Mouse (Mus musculus): ENCODE measurements at regions not wholly inside any gene's neighbourhood (a gene's known extent, or its start where the extent isn't known, plus 50 kb on each side); places are given as distances from the start of the nearest gene placed in this dataset.

DNA sequence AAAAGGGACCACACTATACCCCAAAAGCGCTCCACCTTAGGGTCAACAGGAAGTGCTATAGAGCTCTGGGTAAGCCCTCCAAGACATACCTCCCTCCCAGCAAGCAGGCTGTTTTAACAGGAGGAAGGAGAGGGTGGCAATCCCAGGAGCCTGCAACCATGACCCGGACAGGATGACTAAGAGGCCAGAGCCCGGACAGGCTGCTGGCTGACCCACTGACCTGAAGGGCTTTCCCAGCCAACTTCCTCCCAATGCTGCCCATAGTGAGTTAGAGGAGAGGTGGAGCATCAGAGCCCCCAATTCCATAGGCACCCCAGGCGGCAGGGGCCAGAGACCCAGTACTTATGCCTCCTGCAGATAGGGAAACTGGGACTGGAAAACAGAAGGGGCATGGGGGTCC lies 136.3 kb downstream of the Utp6 start:
- DNase-seq (ENCODE audit: low spot score): no peak

GRCm38 (mm10) chr11:79823631-79824310 lies 138.4 kb downstream of the Utp6 start:
- DNase-seq (ENCODE audit: low spot score): no peak

- no peak for DNase-seq (ENCODE audit: low spot score)
Observed at GRCm38 (mm10) chr11:79821986-79822385, 140.2 kb downstream of the Utp6 start.

DNA sequence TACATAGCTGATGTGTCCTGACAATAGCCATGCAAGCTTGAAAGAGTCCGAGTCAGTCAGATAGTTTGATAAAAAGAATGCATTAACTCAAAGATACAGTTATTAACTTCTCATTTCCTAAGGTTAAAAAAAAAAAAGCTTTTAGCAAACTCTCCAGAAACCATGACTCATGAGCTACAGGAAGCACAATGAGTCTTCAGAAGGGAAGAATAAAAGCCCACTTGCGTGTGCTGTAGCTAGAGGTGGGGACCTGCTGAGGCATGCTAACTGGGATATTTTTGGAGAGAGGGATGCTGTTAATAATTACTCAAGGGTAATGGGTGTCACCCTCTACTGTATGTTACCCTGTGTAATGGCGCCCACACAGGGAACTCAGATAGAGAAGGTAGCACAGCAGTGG lies 147.0 kb downstream of the Utp6 start:
- DNase-seq (ENCODE audit: low spot score): no peak

DNA sequence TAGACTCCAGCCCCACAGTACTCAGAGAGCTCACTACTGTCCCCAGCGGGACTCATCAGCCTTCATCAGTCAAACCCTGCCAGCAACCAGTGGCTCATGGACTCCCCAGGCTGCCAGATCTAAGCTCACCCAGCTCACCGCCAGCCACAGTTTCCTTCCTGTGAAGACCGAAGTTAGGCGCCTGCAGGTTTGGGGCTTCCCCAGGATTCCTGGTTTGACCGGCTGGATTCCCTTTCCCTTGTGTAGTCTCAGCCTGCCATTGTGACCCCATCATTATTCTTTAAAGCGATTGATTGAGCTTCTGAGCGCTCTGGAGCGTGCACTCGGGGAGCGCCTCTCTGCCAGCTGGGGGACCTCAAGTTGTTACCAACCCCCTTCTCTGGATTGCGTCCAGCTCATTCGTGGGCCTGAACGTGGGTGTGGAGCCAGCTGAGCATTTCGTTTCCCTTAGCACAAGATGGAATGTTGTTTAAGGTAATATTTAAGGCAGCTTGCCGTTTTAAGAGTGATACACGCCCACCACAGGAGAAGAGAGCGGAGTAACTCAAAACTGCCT lies 155.2 kb downstream of the Utp6 start:
- DNase-seq (ENCODE audit: low spot score): no peak

DNA sequence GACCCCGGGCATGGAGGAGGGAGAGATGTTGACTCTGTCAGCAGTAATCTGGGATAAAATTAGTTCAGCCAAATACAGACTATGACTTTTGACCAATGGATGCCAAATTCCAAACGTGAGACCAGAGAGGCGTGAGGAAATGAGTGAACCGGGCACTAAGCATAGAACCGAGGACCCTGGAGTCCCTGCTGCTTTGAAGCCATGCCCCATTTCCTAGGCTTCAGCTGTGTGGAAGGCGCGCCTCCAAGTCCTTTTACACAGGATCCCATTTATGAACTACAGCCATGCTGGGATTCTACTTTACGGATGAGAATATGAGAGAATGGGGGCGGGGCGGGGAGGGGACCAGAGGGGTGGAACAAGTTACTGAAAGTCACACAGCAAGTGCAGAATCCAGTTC lies 155.8 kb downstream of the Utp6 start:
- DNase-seq (ENCODE audit: low spot score): no peak

DNA sequence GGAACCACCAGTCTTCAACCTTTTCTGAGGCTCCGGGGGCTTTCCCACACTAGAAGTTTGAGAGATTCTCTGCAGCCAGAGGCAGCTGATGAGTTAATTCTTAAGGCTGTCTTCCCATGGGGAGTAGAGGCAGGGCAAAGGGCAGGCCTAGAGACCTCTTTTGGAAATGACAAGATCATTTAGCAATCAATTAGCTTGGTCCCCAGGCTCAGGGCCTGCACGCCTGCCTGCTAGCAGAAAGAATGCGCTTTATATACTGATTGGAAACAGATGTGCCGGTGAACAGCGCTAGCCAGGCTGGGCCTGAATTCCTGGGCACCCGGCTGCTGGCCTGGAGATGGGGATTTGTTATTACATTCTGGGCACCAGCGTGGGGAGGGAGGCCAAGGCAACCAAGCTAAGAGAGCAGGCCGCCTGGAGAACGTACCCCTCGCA lies 156.2 kb downstream of the Utp6 start:
- no peak for DNase-seq (ENCODE audit: low spot score)

- no peak for DNase-seq (ENCODE audit: low spot score)
Observed at GRCm38 (mm10) chr11:79803971-79804370, 158.2 kb downstream of the Utp6 start.

GRCm38 (mm10) chr11:79803006-79803405 lies 159.2 kb downstream of the Utp6 start:
- peak; percentile 39 for DNase-seq (ENCODE audit: low spot score)

DNA sequence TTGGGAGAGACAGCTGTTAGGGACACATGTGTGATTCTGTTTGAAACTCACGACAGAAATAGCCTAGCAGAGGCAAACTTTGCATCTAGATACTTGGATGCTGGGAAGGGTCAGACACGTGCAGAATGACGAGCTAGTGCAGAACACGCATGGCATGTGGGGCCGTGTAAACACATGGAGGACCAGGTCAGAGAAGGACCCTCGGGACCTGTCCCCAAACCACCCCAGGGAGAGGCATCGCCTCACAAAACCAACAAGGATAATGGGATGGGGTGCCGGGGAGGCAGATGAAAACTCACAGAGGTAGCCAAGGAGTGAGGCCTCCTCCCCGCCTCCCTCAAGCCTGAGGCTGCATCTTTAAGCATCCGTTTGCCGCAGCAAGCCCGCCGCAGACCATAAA lies 159.6 kb downstream of the Utp6 start:
- DNase-seq (ENCODE audit: low spot score): no peak

GRCm38 (mm10) chr11:79800256-79800655 lies 161.9 kb downstream of the Utp6 start:
- no peak for DNase-seq (ENCODE audit: low spot score)

GRCm38 (mm10) chr11:79788251-79788741 lies 173.9 kb downstream of the Utp6 start:
- no peak for DNase-seq (ENCODE audit: low spot score)

GRCm38 (mm10) chr11:79787766-79788165 lies 174.4 kb downstream of the Utp6 start:
- DNase-seq (ENCODE audit: low spot score): no peak

- DNase-seq (ENCODE audit: low spot score): no peak
Observed at GRCm38 (mm10) chr11:79784071-79784470, 178.1 kb downstream of the Utp6 start.

DNA sequence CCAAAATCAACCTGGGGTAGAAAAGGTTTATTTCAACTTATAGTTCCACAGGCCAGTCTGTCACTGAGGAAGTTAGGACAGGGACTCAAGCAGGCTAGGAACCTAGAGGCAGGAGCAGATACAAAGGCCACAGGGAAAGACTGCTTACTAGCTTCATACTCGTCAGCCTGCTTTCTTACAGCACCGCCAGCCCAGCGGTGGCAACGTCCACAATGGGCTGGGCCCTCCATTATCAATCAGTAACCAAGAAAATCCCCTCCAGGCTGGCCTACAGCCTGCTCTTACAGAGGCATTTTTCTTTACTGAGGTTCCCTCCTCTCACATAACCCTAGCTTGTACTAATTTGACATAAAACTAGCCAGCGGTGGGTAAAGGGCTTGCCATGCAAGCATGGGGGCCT lies 180.2 kb downstream of the Utp6 start:
- DNase-seq (ENCODE audit: low spot score): no peak

DNA sequence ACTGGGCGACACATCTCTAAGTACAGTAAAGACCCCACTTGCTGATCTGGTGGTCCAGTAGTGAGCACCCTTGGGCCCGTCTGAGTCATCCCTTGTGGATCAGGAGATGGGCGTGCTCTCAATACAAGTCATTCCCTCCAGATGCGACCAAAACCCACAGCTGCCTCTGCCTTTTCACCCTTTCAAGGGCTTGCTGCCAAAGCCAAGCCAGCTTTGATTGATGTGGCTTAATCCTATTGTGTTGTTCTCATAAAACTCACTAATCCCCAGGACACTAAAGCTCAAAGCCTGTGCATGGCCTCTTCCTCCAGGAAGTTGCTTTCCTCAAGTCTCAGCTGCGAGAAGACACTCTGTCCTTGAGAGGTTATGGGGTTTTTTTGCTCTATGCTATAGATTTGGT lies 182.4 kb downstream of the Utp6 start:
- no peak for DNase-seq (ENCODE audit: low spot score)

- peak; percentile 32 for DNase-seq (ENCODE audit: low spot score)
Observed at GRCm38 (mm10) chr11:79778522-79778921, 183.7 kb downstream of the Utp6 start.

- DNase-seq (ENCODE audit: low spot score): peak; percentile 64
Observed at GRCm38 (mm10) chr11:79777988-79778387, 184.2 kb downstream of the Utp6 start.

DNA sequence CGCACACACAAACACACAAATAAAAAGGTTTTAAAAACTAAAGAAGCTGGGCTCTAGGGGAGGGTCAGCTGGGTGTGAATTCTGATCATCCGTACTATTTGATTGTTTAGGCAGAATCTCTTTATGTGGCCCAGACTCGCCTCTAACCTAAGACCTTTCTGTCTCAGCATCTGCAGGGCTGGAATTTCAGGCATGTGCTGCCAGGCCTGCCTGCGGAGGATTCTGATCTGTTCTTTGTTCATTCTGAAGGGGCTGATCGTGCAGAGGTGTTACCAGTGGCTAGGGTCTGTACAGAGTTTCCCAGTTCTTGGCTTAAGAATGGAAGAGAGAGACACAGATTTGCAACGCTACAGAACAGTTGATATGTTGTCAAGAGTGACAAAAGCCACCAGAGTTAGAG lies 185.6 kb downstream of the Rab11fip4 start:
- DNase-seq (ENCODE audit: low spot score): no peak

DNA sequence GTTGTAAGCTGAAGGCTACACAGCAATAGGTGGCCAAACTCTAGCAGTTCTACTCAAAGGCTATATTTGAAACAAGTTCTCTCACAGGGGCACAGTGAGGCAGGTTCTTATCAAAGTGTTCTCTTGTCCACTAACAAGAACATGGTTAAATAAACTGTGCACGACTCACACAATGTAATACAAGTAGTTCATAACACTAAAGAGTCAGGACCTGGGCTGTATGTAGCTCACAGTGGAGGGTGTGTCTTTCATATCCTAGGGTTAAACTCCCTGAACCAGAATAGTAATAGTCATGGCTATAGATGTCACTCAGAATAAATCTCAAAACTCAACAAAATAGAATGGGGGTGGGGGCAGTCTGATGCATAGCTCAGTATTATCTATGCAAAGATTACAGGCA lies 182.7 kb downstream of the Rab11fip4 start:
- no peak for DNase-seq (ENCODE audit: low spot score)

DNA sequence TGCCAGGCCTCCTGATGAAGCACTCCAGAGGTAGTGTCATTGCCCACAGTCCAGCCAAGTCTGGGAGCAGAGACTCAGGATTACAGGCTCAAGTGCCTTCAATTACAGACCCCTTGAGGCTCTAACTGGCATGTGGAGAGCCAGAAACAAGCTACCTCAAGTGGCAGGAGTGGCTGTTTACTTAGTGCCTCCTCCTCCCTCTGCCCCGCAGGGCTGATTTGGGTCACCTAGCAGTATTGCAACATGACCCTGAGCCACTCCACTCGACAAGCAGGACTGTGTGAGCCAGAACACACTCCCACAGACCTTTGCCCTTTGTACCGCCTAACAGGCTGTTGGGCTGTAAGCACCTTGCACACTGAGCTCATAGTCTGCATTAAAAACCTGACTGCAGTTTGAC lies 180.4 kb downstream of the Rab11fip4 start:
- DNase-seq (ENCODE audit: low spot score): no peak

- no peak for DNase-seq (ENCODE audit: low spot score)
Observed at GRCm38 (mm10) chr11:79767111-79767510, 176.1 kb downstream of the Rab11fip4 start.

DNA sequence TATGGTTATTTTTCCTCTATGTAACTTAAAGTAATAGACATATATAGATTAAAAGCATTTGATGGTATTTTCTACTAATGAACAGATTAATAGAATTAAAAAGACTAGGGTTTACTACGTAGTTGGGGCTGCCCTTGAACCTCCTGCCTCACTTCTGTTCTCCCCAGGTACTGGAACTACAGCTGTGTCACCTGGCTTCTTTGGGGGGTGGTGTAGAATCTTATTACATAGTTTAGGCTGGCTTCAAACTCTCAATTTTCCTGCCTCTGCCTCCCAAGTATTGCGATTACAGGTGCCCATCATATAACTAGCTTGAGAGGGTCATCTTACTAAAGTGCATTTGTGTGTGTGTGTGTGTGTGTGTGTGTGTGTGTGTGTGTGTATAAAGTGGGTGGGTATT lies 175.0 kb downstream of the Rab11fip4 start:
- DNase-seq (ENCODE audit: low spot score): no peak

DNA sequence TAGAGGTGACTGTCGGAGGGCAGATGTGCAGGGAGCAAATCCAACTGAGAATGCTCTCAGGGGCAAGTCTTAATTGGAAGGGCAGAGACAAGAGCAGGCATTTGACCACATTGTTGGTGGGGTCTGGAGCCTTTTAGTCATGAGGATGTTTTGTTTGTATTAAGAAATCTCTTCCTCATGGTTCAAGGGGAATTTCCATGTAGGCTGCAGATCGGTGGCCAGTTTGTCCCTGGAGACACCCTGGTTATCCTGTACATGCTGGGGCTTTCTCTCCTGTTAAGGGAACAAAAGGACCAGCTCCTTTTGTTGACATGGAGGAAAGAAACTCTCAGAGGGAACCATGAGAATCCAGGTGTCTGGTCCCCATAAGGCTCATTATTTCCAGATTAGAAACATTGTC lies 174.4 kb downstream of the Rab11fip4 start:
- no peak for DNase-seq (ENCODE audit: low spot score)

All from ovary, postnatal 36 days (tissue).